Mouse (Mus musculus) adrenal gland, postnatal 14 days (tissue): ENCODE data around the gene Cenpx. TPM values are rescaled to one million over a fixed set of nuclear protein-coding genes. Genes with fewer than 3 reads are reported as not detected.

Experiments
- total RNA-seq: library from RNA; stranded (reverse); gene quantifications from 2 replicates; pipeline ENCODE4 v1.2.3, GENCODE M21; 2021

Cenpx gene
- total RNA-seq, 1 experiment from 2014 or later, result 46.4 TPM

Other genes with a start within 250 kb of the Cenpx start
- gene Arl16, start 246.1 kb downstream of the Cenpx start, total RNA-seq, result 19.6 and 23.4 TPM in 2 replicates
- gene Mrpl12, start 229.1 kb downstream of the Cenpx start, total RNA-seq, result 161 TPM in 2 replicates
- 50.7 and 64.4 TPM in 2 replicates for gene Slc25a10, start 221.9 kb downstream of the Cenpx start, total RNA-seq
- 2.3 and 11.7 TPM in 2 replicates for gene Gcgr, start 183.0 kb downstream of the Cenpx start, total RNA-seq
- gene Mcrip1, start 164.0 kb downstream of the Cenpx start, total RNA-seq, result 52.6 and 67.9 TPM in 2 replicates
- gene Ppp1r27, start 162.6 kb downstream of the Cenpx start, total RNA-seq, result 0.48 TPM in 1 of 2 replicates, not detected in the other
- 449 and 479 TPM in 2 replicates for gene P4hb, start 140.5 kb downstream of the Cenpx start, total RNA-seq
- gene Arhgdia, start 132.1 kb downstream of the Cenpx start, total RNA-seq, result 268 and 310 TPM in 2 replicates
- 120 and 128 TPM in 2 replicates for gene Alyref, start 115.4 kb downstream of the Cenpx start, total RNA-seq
- 68.3 and 69.0 TPM in 2 replicates for gene Anapc11, start 115.3 kb downstream of the Cenpx start, total RNA-seq
- 1.6 TPM in 1 of 2 replicates, not detected in the other for gene Npb, start 105.3 kb downstream of the Cenpx start, total RNA-seq
- 148 and 187 TPM in 2 replicates for gene Pcyt2, start 95.8 kb downstream of the Cenpx start, total RNA-seq
- gene Sirt7, start 88.5 kb downstream of the Cenpx start, total RNA-seq, result 37.1 and 39.7 TPM in 2 replicates
- 51.8 and 55.3 TPM in 2 replicates for gene Mafg, start 80.1 kb downstream of the Cenpx start, total RNA-seq
- gene Pycr1, start 70.0 kb downstream of the Cenpx start, total RNA-seq, result 1.6 TPM in 2 replicates
- 0.94 TPM in 1 of 2 replicates, not detected in the other for gene Myadml2, start 65.6 kb downstream of the Cenpx start, total RNA-seq
- 8.3 and 11.2 TPM in 2 replicates for gene Notum, start 52.6 kb downstream of the Cenpx start, total RNA-seq
- gene Aspscr1, start 40.8 kb downstream of the Cenpx start, total RNA-seq, result 69.4 and 71.3 TPM in 2 replicates
- gene Lrrc45, start 187 bp upstream of the Cenpx start, total RNA-seq, result 27.2 and 31.5 TPM in 2 replicates
- 3.2 and 5.3 TPM in 2 replicates for gene Rac3, start 7.7 kb upstream of the Cenpx start, total RNA-seq
- 31.8 and 41.9 TPM in 2 replicates for gene Dcxr, start 13.5 kb upstream of the Cenpx start, total RNA-seq
- 7.3 and 10.2 TPM in 2 replicates for gene Cbr2, start 18.4 kb upstream of the Cenpx start, total RNA-seq
- gene Hmga1b, start 49.1 kb upstream of the Cenpx start, total RNA-seq, result 20.9 and 46.6 TPM in 2 replicates
- 18.5 and 18.6 TPM in 2 replicates for gene Rfng, start 70.5 kb upstream of the Cenpx start, total RNA-seq
- 101 and 107 TPM in 2 replicates for gene Gps1, start 70.5 kb upstream of the Cenpx start, total RNA-seq
- gene Dus1l, start 82.7 kb upstream of the Cenpx start, total RNA-seq, result 64.5 and 70.5 TPM in 2 replicates
- gene Fasn, start 110.8 kb upstream of the Cenpx start, total RNA-seq, result 94.1 and 150 TPM in 2 replicates
- 12.6 and 17.7 TPM in 2 replicates for gene Ccdc57, start 219.1 kb upstream of the Cenpx start, total RNA-seq
- gene Slc16a3, start 234.7 kb upstream of the Cenpx start, total RNA-seq, result 10.6 and 14.0 TPM in 2 replicates